Mouse (Mus musculus): Measurements from ENCODE around the gene Lrp1.

DNA sequence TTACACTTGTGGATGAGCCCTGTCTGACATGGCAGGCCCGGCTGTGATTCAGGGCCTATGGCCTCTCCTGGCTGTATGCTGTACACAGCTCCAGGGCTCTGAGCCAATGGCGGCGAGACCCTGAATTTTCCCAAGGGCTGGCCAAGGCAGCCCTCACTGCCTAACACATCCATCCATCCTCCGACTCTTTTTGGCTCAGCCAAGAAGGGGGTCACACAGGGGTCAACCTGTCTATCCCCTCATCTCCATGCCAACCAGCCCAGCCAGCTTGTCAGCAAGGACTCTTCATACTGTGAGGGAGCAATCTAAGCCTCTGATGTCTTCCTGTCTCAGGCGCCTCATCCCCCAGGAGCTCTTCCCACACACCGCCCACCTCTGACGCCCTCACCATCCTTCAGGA is 29.4 kb downstream of the Lrp1 start:
- no peak for TF ChIP-seq CTCF (IDR thresholded peaks at IDR 0.05 in 2 of 3, conservative IDR thresholded peaks at IDR 0.05 in 1 of 3; ENCODE audit: control insufficient read depth in 1 of 3, insufficient read depth in 1 of 3, low read depth in 2 of 3, low read length in 3 of 3, poor library complexity in 1 of 3, severe bottlenecking in 1 of 3)
- no peak for TF ChIP-seq POLR2A (IDR thresholded peaks at IDR 0.05; ENCODE audit: control insufficient read depth in 1 of 2, insufficient read depth in 1 of 2, low read depth in 1 of 2, low read length in 2 of 2, poor library complexity in 1 of 2)
- no peak for TF ChIP-seq TCF12 (IDR thresholded peaks at IDR 0.05; ENCODE audit: low read depth, low read length)
- no peak for TF ChIP-seq HCFC1 (IDR thresholded peaks at IDR 0.05; ENCODE audit: low read depth, low read length)
- no peak for TF ChIP-seq ZNF384 (IDR thresholded peaks at IDR 0.05; ENCODE audit: low read depth, low read length)
- no peak for TF ChIP-seq SIN3A (IDR thresholded peaks at IDR 0.05; ENCODE audit: low read length)
- TF ChIP-seq GATA1 (IDR thresholded peaks at IDR 0.05; ENCODE audit: low read depth, low read length) = no peak
- no peak for TF ChIP-seq MAX (IDR thresholded peaks at IDR 0.05; ENCODE audit: low read length)
- TF ChIP-seq ZC3H11A (IDR thresholded peaks at IDR 0.05; ENCODE audit: low read depth, low read length) = no peak
- no peak for TF ChIP-seq CHD1 (IDR thresholded peaks at IDR 0.05; ENCODE audit: low read depth, low read length)
- no peak for TF ChIP-seq RAD21 (IDR thresholded peaks at IDR 0.05; ENCODE audit: low read depth, low read length)

All from MEL (cell line).